Mouse (Mus musculus): ENCODE measurements around the gene Slc33a1.

DNA sequence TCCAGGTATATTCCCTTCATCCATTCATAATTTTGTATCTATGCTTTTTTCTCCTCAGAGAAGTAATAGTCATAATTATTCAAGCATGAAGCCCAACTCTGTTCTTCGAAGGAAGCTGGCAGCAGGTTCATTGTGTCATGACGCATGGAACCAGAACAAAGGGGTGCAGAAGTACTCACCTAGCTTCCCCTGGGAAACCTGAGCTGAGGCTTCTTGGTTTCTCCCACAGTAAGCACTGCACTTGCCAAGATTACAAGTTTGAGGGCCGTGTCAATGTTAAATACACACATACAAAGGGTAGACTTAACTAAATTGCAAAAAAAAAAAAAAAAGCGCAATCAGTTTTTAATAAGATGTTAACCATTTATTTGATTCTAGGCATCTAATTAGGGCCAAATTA, 68.3 kb downstream of the Slc33a1 start:
- TF ChIP-seq CTCF (IDR thresholded peaks at IDR 0.05; ENCODE audit: control insufficient read depth, insufficient read depth, low read length) (no peak), POLR2A (IDR thresholded peaks at IDR 0.05; ENCODE audit: borderline replicate concordance, control insufficient read depth, low read depth, low read length) (no peak)
